Mouse (Mus musculus) thymus, adult 2 months (tissue): ENCODE measurements around the gene Hyal5. TPM values are rescaled to one million over a fixed set of nuclear protein-coding genes. Genes with fewer than 3 reads are reported as not detected.

Source experiments
- DNase-seq: peaks from one replicate; pipeline ENCODE4 v3.0.0; 2021
- H3K27ac ChIP-seq: fragments of 200-500 bp; 2 replicates; pipeline ENCODE4 v1.5.1; 2012; ENCODE audit warnings: low read length, control low read depth; ENCODE audit not compliant: control insufficient read depth, insufficient read depth
- H3K27me3 ChIP-seq: fragments of 200-500 bp; 2 replicates; pipeline ENCODE4 v1.6.1; 2012; ENCODE audit warnings: mild to moderate bottlenecking, low read length, moderate library complexity, mixed read lengths; ENCODE audit not compliant: control insufficient read depth, insufficient read depth
- H3K36me3 ChIP-seq: fragments of 200-500 bp; 2 replicates; pipeline ENCODE4 v1.6.1; 2012; ENCODE audit warnings: mild to moderate bottlenecking, low read length, moderate library complexity; ENCODE audit not compliant: control insufficient read depth, insufficient read depth
- H3K4me1 ChIP-seq: fragments of 200-500 bp; replicated peaks from 2 replicates; pipeline ENCODE4 v1.6.1; 2012; ENCODE audit warnings: low read length; ENCODE audit not compliant: control insufficient read depth, insufficient read depth
- H3K4me3 ChIP-seq: fragments of 200-500 bp; 2 replicates; pipeline ENCODE4 v1.5.1; 2012; ENCODE audit warnings: mild to moderate bottlenecking, low read length, control low read depth, moderate library complexity; ENCODE audit not compliant: control insufficient read depth, insufficient read depth
- CTCF ChIP-seq: fragments of 200-500 bp; IDR thresholded peaks from 2 replicates; pipeline ENCODE4 v1.5.1; 2012; ENCODE audit warnings: mild to moderate bottlenecking, control low read depth, low read length, moderate library complexity, borderline replicate concordance; ENCODE audit not compliant: control insufficient read depth, poor library complexity, insufficient read depth; ENCODE audit errors: extremely low read depth
- POLR2A ChIP-seq: fragments of 200-500 bp; IDR thresholded peaks from 2 replicates; pipeline ENCODE4 v1.6.1; 2012; ENCODE audit warnings: mild to moderate bottlenecking, low read length, control low read depth, moderate library complexity; ENCODE audit not compliant: control insufficient read depth, poor library complexity, insufficient read depth; ENCODE audit errors: extremely low read depth
- WGBS: fragments of 180-500 bp; shearing (Covaris S2); methylation state at CpG from one replicate; pipeline ENCODE4 v1.1.7; 2018; 5-methylcytosine and 5-hydroxymethylcytosine counted together
- polyA plus RNA-seq: library from polyadenylated mRNA; depleted of rRNA; stranded (reverse); fragments of >200 nt; gene quantifications from 2 replicates; pipeline ENCODE4 v1.2.3, GENCODE M21; 2012; rRNA removed

The Hyal5 gene
- not detected in 2 replicates for polyA plus RNA-seq

DNA sequence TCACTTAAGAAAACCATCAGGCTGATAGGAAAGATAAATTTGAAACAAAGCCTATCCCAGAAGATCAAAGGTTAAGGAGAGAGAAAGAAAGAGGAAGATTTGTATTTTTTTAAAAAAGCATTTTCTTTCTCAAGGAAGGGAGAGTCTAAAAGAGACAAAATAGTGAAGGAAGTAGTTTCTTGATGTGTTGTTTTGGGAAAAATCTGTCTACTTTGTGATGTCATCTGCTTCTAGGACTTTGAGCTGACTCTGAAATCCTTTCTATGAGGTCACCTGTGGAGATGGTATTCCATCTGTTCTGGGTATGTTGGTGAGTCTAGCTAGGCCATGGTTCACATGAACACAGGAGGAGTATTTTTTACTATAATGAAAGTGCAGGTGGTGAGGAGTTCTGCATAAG is at the start of gene Hyal5:
Gene Hyal5 (plus strand): TSS at position 301 of the 400 bp plus-strand sequence.
- Histone ChIP-seq H3K36me3 (no peaks in the 10 kb centered on the region), H3K4me1 (no peaks in the 10 kb centered on the region), H3K4me3 (no peak within 1 kb of the TSS), H3K27ac (no peak within 1 kb of the TSS), H3K27me3 (no peaks in the 10 kb centered on the region)
- TF ChIP-seq CTCF (no peak), POLR2A (no peak)
- no peak for DNase-seq

DNA sequence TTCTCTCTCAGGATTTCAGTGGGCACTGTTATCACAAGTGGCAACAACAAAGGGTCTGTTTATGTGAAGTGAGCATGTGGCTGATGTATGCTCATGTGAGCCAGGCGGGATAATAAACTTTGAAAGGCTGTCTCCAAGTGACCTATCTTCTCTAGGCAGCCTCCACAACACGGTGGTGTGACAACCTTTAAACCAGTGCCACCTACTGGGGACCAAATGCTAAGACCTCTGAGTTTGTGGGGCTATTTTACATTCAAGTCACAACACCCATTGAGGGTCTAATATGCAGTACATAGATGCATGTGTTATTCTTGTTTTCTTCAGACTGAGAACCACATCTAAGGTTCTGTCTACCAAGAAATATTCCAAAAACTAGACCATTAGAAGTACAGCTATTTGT is 35.7 kb upstream of the Hyal5 start:
- no peak for DNase-seq
- Histone ChIP-seq H3K27ac (no peak overlapping the region), H3K27me3 (no peaks in the 10 kb centered on the region), H3K4me1 (no peaks in the 10 kb centered on the region), H3K4me3 (no peak overlapping the region), H3K36me3 (no peaks in the 10 kb centered on the region)
- WGBS, result 59% methylated on average over 2 of the region's 2 CpGs
- TF ChIP-seq CTCF (no peak), POLR2A (no peak)

DNA sequence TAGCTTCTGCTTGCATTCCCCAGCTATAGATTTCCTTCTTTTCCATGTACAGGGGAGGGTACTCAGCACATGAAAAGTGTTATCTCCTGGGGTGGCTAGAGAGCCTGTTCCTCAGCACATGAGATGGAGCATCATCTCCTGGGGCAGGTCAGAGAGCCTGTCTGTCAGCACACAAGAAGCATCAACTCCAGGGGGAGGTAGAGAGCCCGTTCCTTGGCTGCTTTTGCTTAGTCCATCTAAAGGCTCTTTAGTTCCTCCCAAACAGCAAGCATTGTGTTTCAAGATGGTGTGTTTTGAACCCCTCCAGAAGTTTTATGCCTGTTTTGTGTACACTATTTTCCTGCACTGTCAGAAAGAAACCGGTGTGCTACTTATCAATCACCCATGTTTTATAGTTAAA is 2.5 kb downstream of the Hyal5 start:
- H3K36me3 ChIP-seq, result no peaks in the 10 kb centered on the region
- TF ChIP-seq CTCF (no peak), POLR2A (no peak)
- 44% methylated on average over 2 of the region's 2 CpGs for WGBS
- no peak overlapping the region for H3K27ac ChIP-seq
- no peaks in the 10 kb centered on the region for H3K27me3 ChIP-seq
- no peaks in the 10 kb centered on the region for H3K4me1 ChIP-seq
- no peak overlapping the region for H3K4me3 ChIP-seq
- DNase-seq, result no peak

DNA sequence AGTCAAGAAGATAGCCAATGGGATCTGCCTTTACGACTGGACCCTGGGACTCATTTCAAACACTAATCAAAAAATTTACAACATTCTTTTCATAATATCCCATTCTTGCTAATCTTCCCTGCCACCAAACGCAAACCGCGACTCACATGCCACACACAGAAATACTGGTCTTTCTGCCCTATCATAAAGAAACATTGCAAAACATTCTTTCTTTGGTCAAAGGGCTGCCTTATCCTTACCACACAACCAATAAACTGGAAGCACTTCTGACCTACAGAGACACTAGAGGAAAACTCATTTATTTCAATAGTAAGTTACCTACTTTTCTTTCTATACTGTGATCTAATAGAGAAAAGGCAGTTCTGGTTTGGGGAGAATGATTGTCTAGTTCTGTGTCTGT is 5.9 kb downstream of the Hyal5 start:
- 96% methylated on average over 4 of the region's 4 CpGs for WGBS
- Histone ChIP-seq H3K4me1 (no peaks in the 10 kb centered on the region), H3K27me3 (no peaks in the 10 kb centered on the region), H3K27ac (no peak overlapping the region), H3K36me3 (no peaks in the 10 kb centered on the region), H3K4me3 (no peak overlapping the region)
- DNase-seq, result no peak
- TF ChIP-seq POLR2A, result no peak
- no peak for TF ChIP-seq CTCF

DNA sequence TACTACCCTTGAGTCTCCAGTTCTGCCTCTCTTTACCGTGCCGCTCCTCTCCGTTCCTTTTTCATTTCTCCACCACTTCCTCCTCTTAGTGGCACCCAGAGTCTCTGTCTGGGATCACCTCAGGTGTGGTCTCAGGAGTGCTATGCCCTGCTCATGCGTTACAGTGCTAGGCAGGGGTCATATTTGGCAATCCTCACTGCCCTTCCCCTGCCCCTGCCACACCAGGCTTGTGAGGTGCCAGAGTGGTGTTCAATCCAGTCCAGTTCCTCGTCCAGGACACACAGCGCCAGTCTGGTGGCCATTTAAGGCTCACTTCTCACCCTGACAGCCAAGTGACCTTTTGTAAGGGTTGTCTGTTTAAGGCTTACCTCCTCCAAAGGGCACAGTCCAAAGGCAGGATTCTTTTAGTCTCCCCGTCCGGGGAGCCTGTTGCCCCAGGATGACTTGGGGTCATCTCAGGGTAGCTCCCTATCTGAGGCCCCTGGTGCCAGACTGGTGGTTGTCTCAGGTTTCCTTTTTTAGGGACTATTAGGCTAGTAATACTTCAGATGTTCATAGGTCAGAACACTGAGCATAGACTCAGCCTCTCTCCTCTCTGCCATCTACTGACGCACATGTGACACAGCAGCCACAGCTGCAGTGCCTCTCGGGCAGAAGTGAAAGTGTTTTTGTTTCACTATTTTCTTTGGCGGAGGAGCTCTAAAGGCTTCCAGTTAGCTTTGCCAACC is 36.5 kb downstream of the Hyal5 start:
- no peaks in the 10 kb centered on the region for H3K36me3 ChIP-seq
- H3K4me3 ChIP-seq, result no peak overlapping the region

DNA sequence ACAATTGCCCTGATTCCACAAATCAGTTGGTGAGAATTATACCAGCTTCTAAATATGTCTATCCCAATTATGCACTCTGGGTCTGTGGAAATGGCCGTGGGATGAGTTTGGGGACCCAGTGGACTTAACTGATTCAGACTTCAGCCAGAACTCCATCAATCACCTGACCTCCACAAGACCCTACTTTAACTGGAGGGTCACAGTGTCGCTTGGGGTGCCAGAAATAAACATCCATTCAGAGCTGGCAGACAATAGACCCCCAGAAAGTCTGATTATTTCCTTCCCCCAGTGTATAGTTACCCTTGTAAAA is 37.0 kb downstream of the Hyal5 start:
- Histone ChIP-seq H3K4me1 (no peaks in the 10 kb centered on the region), H3K27me3 (no peaks in the 10 kb centered on the region), H3K36me3 (no peaks in the 10 kb centered on the region), H3K4me3 (no peak overlapping the region), H3K27ac (no peak overlapping the region)
- TF ChIP-seq CTCF (no peak), POLR2A (no peak)
- no peak for DNase-seq
- 21% methylated on average over 2 of the region's 2 CpGs for WGBS

More for the DNA sequence above, 36.5 kb downstream of the Hyal5 start:
- WGBS, result 66% methylated on average over 11 of the region's 11 CpGs
- no peaks in the 10 kb centered on the region for H3K4me1 ChIP-seq
- H3K27me3 ChIP-seq, result no peaks in the 10 kb centered on the region
- no peak overlapping the region for H3K27ac ChIP-seq
- TF ChIP-seq CTCF (no peak), POLR2A (no peak)
- DNase-seq, result no peak

DNA sequence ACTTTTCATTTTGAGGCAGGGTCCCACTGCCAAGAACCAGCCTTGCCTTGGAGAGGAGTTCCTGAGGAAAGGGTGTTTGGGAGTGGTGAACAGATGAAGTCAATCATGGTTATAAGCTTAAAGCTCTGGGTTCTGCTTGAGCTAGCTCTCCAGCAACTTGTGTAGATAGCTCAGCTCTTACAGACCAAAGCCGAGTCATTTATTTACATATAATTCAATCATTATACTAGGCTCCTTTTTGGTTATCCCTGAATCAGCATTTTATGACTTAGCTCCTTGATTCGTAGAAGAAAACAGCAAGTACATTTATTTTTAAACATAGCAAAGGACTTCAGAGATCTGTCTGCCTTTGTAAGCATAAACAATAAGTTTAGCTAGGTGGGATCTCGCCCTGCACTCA is 47.3 kb downstream of the Hyal5 start:
- no peak for DNase-seq
- H3K27ac ChIP-seq, result no peak overlapping the region
- 83% methylated on average over 3 of the region's 3 CpGs for WGBS
- H3K4me1 ChIP-seq, result no peaks in the 10 kb centered on the region
- H3K27me3 ChIP-seq, result no peaks in the 10 kb centered on the region
- no peaks in the 10 kb centered on the region for H3K36me3 ChIP-seq
- H3K4me3 ChIP-seq, result no peak overlapping the region
- no peak for TF ChIP-seq POLR2A
- TF ChIP-seq CTCF, result no peak
